Mouse (Mus musculus) spleen, adult 2 months (tissue): ENCODE results near the gene Cep170.

Experiments
- CTCF ChIP-seq: fragments of 200-500 bp; IDR thresholded peaks from 2 replicates; pipeline ENCODE4 v1.5.1; 2011; ENCODE audit warnings: mild to moderate bottlenecking, inconsistent platforms; ENCODE audit not compliant: insufficient read depth, insufficient read length, insufficient replicate concordance; ENCODE audit errors: extremely low read depth
- POLR2A ChIP-seq: fragments of 200-500 bp; IDR thresholded peaks from 2 replicates; pipeline ENCODE4 v1.6.1; 2011; ENCODE audit warnings: low read depth, low read length, inconsistent platforms

GRCm38 (mm10) chr1:176851401-176851800 lies 37.5 kb upstream of the Cep170 start:
- TF ChIP-seq CTCF = no peak
- no peak for TF ChIP-seq POLR2A
